ENCODE assay signal across 24 mouse cellular contexts in the genomic region with DNA sequence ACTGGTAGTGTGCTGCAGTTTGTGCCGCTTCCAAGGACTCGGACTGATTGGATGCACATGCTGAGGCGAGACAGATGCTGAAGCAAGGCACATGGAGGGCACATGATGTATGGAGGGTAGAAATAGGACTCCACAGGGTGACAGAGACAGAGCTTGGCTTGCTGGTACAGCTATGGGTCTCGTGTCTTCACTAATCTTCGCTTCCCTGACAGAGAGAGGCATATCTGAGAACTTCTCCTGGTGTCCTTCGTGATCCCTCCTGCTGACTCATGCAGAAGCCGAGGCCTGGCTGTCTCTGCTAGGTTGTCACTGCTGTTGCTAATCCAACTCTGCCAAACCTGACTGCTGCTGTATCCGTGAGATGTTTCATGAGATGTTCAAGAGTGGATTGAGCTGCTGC.
"Had no signal": no experiment of that assay in that cellular context is flagged by ENCODE, and none has a peak within 500 bp of the region (broad histone marks: within the 10 kb centered on the region; RNA-seq: fewer than 3 reads in every experiment).

No protein-coding gene starts in this region.

- H3K4me1 ChIP-seq: limb, embryonic 15.5 days had no signal

- H3K9me3 ChIP-seq: limb, embryonic 12.5 days; limb, embryonic 15.5 days had no signal

- ATAC-seq: liver, postnatal 0 days; lung, postnatal 0 days had no signal

- H3K36me3 ChIP-seq: limb, embryonic 12.5 days; limb, embryonic 15.5 days had no signal

- H3K27ac ChIP-seq: kidney, postnatal 0 days; layer of hippocampus, adult 2 months; left cerebral cortex, adult 2 months; limb, embryonic 12.5 days; limb, embryonic 15.5 days; liver, embryonic 14.5 days; macrophage; stomach, postnatal 0 days had no signal

- H3K4me3 ChIP-seq: layer of hippocampus, adult 2 months; left cerebral cortex, adult 2 months; limb, embryonic 12.5 days; limb, embryonic 15.5 days had no signal

- H3K4me2 ChIP-seq: limb, embryonic 12.5 days; limb, embryonic 15.5 days; liver, embryonic 11.5 days; lung, embryonic 14.5 days; midbrain, embryonic 11.5 days had no signal

- DNase-seq: kidney, postnatal 25 days; layer of hippocampus, adult 9-11 months; layer of hippocampus, postnatal 36 days; left cerebral cortex, postnatal 4 days; liver, postnatal 0 days; lung, embryonic 14.5 days; midbrain, embryonic 14.5 days; right cerebral cortex, adult 18-20 months; right cerebral cortex, postnatal 14 days; right cerebral cortex, postnatal 4 days; thymus, adult 2 months; thymus, postnatal 14 days; thymus, postnatal 4 days had no signal

- H3K9ac ChIP-seq: limb, embryonic 12.5 days; limb, embryonic 15.5 days; liver, embryonic 14.5 days; liver, postnatal 0 days; lung, embryonic 14.5 days had no signal
